ENCODE assay signal across 8 mouse cellular contexts in the genomic region with DNA sequence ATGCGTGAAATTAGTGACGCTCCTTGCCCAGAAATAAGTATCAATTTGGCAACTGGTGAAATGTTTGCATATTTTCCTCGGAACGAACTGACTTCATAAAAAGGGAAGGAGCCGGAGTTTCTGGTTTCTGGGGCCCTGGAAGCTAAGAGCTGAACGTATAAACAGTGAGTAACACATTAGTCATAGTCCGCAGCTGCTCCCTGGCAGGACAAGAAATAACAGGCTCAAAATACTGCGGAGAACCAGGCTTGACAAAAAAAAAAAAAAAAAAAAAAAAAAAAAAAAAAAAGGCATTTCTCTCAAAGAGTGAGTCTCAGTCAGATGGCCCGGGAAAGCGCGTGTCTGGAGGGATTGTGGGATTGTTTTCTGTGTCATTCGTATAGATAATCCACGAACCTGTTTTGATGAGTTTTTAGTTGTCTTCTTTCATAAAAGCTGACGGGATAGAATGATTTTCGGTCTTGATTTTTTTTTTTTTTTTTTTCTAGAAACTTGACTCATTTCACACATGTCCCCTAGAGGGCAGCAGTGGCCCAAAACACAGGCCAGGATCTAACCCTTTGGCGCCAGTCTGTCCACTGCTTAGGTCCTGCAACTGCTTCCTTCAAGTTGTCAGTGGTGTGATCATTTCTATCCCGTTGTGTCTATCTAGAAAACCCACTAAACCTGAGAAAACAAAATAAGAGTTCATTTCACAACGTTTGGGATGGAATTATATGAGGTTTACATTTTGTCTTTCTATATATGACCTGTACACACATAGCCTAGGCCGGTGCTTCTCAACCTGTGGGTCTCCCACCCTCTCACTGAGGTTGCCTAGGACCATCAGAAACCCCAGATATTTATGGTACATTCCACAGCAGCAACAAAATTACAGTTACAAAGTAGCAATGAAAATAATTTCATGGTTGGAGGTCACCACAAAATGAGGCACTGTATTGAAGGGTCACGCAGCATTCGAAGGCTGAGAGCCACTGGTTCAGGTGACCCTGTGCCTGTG. TPM values are rescaled to one million over a fixed set of nuclear protein-coding genes. Genes with fewer than 3 reads are reported as not detected.
DNase-seq lines count a peak whose midpoint lies in the region; ATAC-seq and TF ChIP-seq lines count a peak whose summit lies in the region.

No protein-coding gene starts in this region.

- H3K27me3 ChIP-seq in lung, embryonic 15.5 days, result no peaks in the 10 kb centered on the region

- no peaks in the 10 kb centered on the region for H3K9me3 ChIP-seq in ES-E14 (ENCODE audit: control insufficient read depth, insufficient read depth, low read depth, low read length)
- no peaks in the 10 kb centered on the region for H3K9me3 ChIP-seq in lung, embryonic 15.5 days

- H3K4me3 ChIP-seq in ES-E14 (ENCODE audit: insufficient read depth in 1 of 2, low read depth in 1 of 2, low read length in 2 of 2, poor library complexity in 1 of 2, severe bottlenecking in 1 of 2), result no peak overlapping the region
- H3K4me3 ChIP-seq in lung, embryonic 15.5 days, result peak overlapping the region; percentile 39

- 14% methylated on average over 21 of the region's 21 CpGs for WGBS in lung, embryonic 15.5 days

- H3K36me3 ChIP-seq in ES-E14 (ENCODE audit: control insufficient read depth, insufficient read depth, low read length, poor library complexity, severe bottlenecking), result no peaks in the 10 kb centered on the region
- no peaks in the 10 kb centered on the region for H3K36me3 ChIP-seq in lung, embryonic 15.5 days

- H3K4me2 ChIP-seq in lung, embryonic 15.5 days, result peak overlapping the region; percentile 50

- peak; percentile 96 for ATAC-seq in frontal cortex, adult (ENCODE audit: low TSS enrichment)
- ATAC-seq in hematopoietic stem cell, adult 5-6 weeks (replicated peaks in 1 of 2; ENCODE audit: insufficient read depth in 1 of 2, low FRiP score in 2 of 2, low TSS enrichment in 1 of 2, low read depth in 1 of 2, poor library complexity in 2 of 2, severe bottlenecking in 2 of 2), result peak; percentile 81 to 84
- ATAC-seq in lung, embryonic 15.5 days (ENCODE audit: borderline replicate concordance, extremely low read depth, low FRiP score, low TSS enrichment), result peak; percentile 74; the same call in 1 of the 2 replicates

- no peak overlapping the region; the same call in 1 of the 2 replicates for H3K9ac ChIP-seq in ES-E14 (ENCODE audit: insufficient read depth, low read depth, low read length, poor library complexity, severe bottlenecking)
- H3K9ac ChIP-seq in lung, embryonic 15.5 days, result no peak overlapping the region

- DNase-seq in ES-E14 (ENCODE audit: low read depth, low spot score), result peak; percentile 41
- peak; percentile 50 to 71 for DNase-seq in cerebellum, adult 18-20 months
- DNase-seq in layer of hippocampus, adult 9-10 months (ENCODE audit: low spot score), result peak; percentile 53
- peak; percentile 72 for DNase-seq in ovary, adult 18-20 months (ENCODE audit: low spot score)
- peak; percentile 59 for DNase-seq in thymus, postnatal 4 days

- in situ Hi-C loops in ES-E14 (cut with MboI; ENCODE audit: low sequenced_read_pairs in 2 of 2, unreplicated experiment in 2 of 2), result no loop called here

- H3K27ac ChIP-seq in ES-E14 (ENCODE audit: insufficient read depth, low read depth, low read length, poor library complexity, severe bottlenecking), result no peak overlapping the region
- peak overlapping the region; percentile 86; the same call in 1 of the 2 replicates for H3K27ac ChIP-seq in lung, embryonic 15.5 days

- H3K4me1 ChIP-seq in ES-E14 (ENCODE audit: control insufficient read depth in 2 of 2, insufficient read depth in 2 of 2, low read length in 2 of 2, poor library complexity in 1 of 2), result no peaks in the 10 kb centered on the region
- peaks cover 13% of the 10 kb centered on the region for H3K4me1 ChIP-seq in lung, embryonic 15.5 days

TF ChIP-seq in ES-E14, 5 proteins besides CTCF, POLR2A, EP300 and RAD21:
- peak; percentile 98 for TF ChIP-seq ZNF384 (IDR thresholded peaks at IDR 0.05; ENCODE audit: low read depth, low read length)
- TF ChIP-seq ZC3H11A (IDR thresholded peaks at IDR 0.05; ENCODE audit: borderline replicate concordance, low read depth, low read length), result no peak

RNA-seq across cellular contexts. Expression of gene A930033H14Rik, which starts 26.7 kb away (rescaled TPM):
- total RNA-seq in ES-E14 (2012; rRNA removed), result 0.45 TPM in 1 of 2 replicates, not detected in the other
- total RNA-seq in hematopoietic stem cell, adult 5-6 weeks (2017), result 2.4 and 2.9 TPM in 2 replicates
- polyA plus RNA-seq in lung, embryonic 15.5 days (2015; fragmentation: Nextera tagmentation; extraction: Ambion mirVana), result 1.3 and 1.6 TPM in 2 replicates

RNA-seq across cellular contexts. Expression of gene Rhobtb1, which starts 35.0 kb away (rescaled TPM):
- 0.95 and 2.7 TPM in 2 replicates for total RNA-seq in ES-E14 (2012; rRNA removed)
- total RNA-seq in hematopoietic stem cell, adult 5-6 weeks (2017), result 4.6 and 5.1 TPM in 2 replicates
- polyA plus RNA-seq in lung, embryonic 15.5 days (2015; fragmentation: Nextera tagmentation; extraction: Ambion mirVana), result 15.7 and 16.8 TPM in 2 replicates
